Mouse (Mus musculus) liver, adult 2 months (tissue): ENCODE measurements around the gene 2410004P03Rik.

Experiments
- CTCF ChIP-seq: fragments of 200-500 bp; IDR thresholded peaks from 2 replicates; pipeline ENCODE4 v1.5.1; 2011; ENCODE audit warnings: low read depth, low read length, control low read depth
- POLR2A ChIP-seq: fragments of 200-500 bp; IDR thresholded peaks from 2 replicates; pipeline ENCODE4 v1.6.1; 2011; ENCODE audit warnings: low read length, control low read depth; ENCODE audit not compliant: insufficient read depth; ENCODE audit errors: extremely low read depth

GRCm38 (mm10) chr12:17011100-17011870 lies at the start of gene 2410004P03Rik:
- TF ChIP-seq CTCF = peak; percentile 89
- TF ChIP-seq POLR2A = no peak
